Mouse (Mus musculus): ENCODE measurements around the gene Nf1.

Gene Nf1

GRCm38 (mm10) chr11:79335077-79335476 lies 4.4 kb upstream of the Nf1 start:
- no peak for DNase-seq

- DNase-seq: no peak
Observed at GRCm38 (mm10) chr11:79336722-79337267, 2.7 kb upstream of the Nf1 start.

- no peak for DNase-seq
Observed at GRCm38 (mm10) chr11:79338621-79339020, 872 bp upstream of the Nf1 start.

GRCm38 (mm10) chr11:79339808-79340781 lies 602 bp downstream of the Nf1 start:
- peak; percentile 20 for DNase-seq

GRCm38 (mm10) chr11:79356995-79357394 lies 17.5 kb downstream of the Nf1 start:
- DNase-seq: no peak

- DNase-seq: no peak
Observed at GRCm38 (mm10) chr11:79357397-79357796, 17.9 kb downstream of the Nf1 start.

- DNase-seq: no peak
Observed at GRCm38 (mm10) chr11:79364956-79365355, 25.5 kb downstream of the Nf1 start.

GRCm38 (mm10) chr11:79366284-79366683 lies 26.8 kb downstream of the Nf1 start:
- DNase-seq: no peak

- no peak for DNase-seq
Observed at GRCm38 (mm10) chr11:79373031-79373430, 33.5 kb downstream of the Nf1 start.

GRCm38 (mm10) chr11:79398336-79398735 lies 58.8 kb downstream of the Nf1 start:
- peak; percentile 86 for DNase-seq

- no peak for DNase-seq
Observed at GRCm38 (mm10) chr11:79403625-79404319, 64.3 kb downstream of the Nf1 start.

GRCm38 (mm10) chr11:79413761-79414513 lies 74.4 kb downstream of the Nf1 start:
- DNase-seq: no peak

- DNase-seq: no peak
Observed at GRCm38 (mm10) chr11:79422496-79422895, 83.0 kb downstream of the Nf1 start.

GRCm38 (mm10) chr11:79426571-79426970 lies 87.1 kb downstream of the Nf1 start:
- DNase-seq: no peak

GRCm38 (mm10) chr11:79427638-79428037 lies 88.1 kb downstream of the Nf1 start:
- no peak for DNase-seq

GRCm38 (mm10) chr11:79435252-79435651 lies 95.8 kb downstream of the Nf1 start:
- no peak for DNase-seq

- no peak for DNase-seq
Observed at GRCm38 (mm10) chr11:79448361-79448760, 108.9 kb downstream of the Nf1 start.

- DNase-seq: no peak
Observed at GRCm38 (mm10) chr11:79452966-79453365, 113.5 kb downstream of the Nf1 start.

- no peak for DNase-seq
Observed at GRCm38 (mm10) chr11:79457928-79458327, 118.4 kb downstream of the Nf1 start.

GRCm38 (mm10) chr11:79459846-79460245 lies 120.4 kb downstream of the Nf1 start:
- no peak for DNase-seq

- DNase-seq: no peak
Observed at GRCm38 (mm10) chr11:79460756-79461450, 121.4 kb downstream of the Nf1 start.

GRCm38 (mm10) chr11:79468097-79468496 lies 128.6 kb downstream of the Nf1 start:
- DNase-seq: no peak
